Mouse (Mus musculus) small intestine, adult 2 months (tissue): ENCODE results near the gene Prkar2b. TPM values are rescaled to one million over a fixed set of nuclear protein-coding genes. Genes with fewer than 3 reads are reported as not detected.

Experiments used
- H3K27ac ChIP-seq: fragments of 200-500 bp; 2 replicates; pipeline ENCODE4 v1.5.1; 2012; ENCODE audit warnings: low read depth, low read length, control low read depth, inconsistent platforms; ENCODE audit not compliant: insufficient read depth
- H3K27me3 ChIP-seq: fragments of 200-500 bp; 2 replicates; pipeline ENCODE4 v1.6.1; 2012; ENCODE audit warnings: mild to moderate bottlenecking, moderate library complexity, low read length, inconsistent platforms; ENCODE audit not compliant: control insufficient read depth, insufficient read depth
- H3K36me3 ChIP-seq: fragments of 200-500 bp; 2 replicates; pipeline ENCODE4 v1.6.1; 2012; ENCODE audit warnings: mild to moderate bottlenecking, low read length, control low read depth, inconsistent platforms; ENCODE audit not compliant: control insufficient read depth, insufficient read depth
- H3K4me1 ChIP-seq: fragments of 200-500 bp; 2 replicates; pipeline ENCODE4 v1.6.1; 2012; ENCODE audit warnings: low read length, inconsistent platforms, mixed read lengths; ENCODE audit not compliant: control insufficient read depth, insufficient read depth, insufficient read length
- H3K4me3 ChIP-seq: fragments of 200-500 bp; 2 replicates; pipeline ENCODE4 v1.5.1; 2012; ENCODE audit warnings: low read depth, mild to moderate bottlenecking, control low read depth, inconsistent platforms, low read length, moderate library complexity
- CTCF ChIP-seq: fragments of 200-500 bp; IDR thresholded peaks from 2 replicates; pipeline ENCODE4 v1.5.1; 2012; ENCODE audit warnings: low read depth, mild to moderate bottlenecking, control low read depth, inconsistent platforms, low read length, moderate library complexity, mixed read lengths; ENCODE audit not compliant: insufficient replicate concordance, insufficient read length; ENCODE audit errors: extremely low read depth
- POLR2A ChIP-seq: fragments of 200-500 bp; IDR thresholded peaks from 2 replicates; pipeline ENCODE4 v1.6.1; 2012; ENCODE audit warnings: low read depth, mild to moderate bottlenecking, control low read depth, inconsistent platforms, low read length, moderate library complexity
- WGBS: fragments of 180-500 bp; shearing (Covaris S2); methylation state at CpG from one replicate; pipeline ENCODE4 v1.1.7; 2018; 5-methylcytosine and 5-hydroxymethylcytosine counted together
- polyA plus RNA-seq: library from polyadenylated mRNA; depleted of rRNA; stranded (reverse); fragments of >200 nt; gene quantifications from 2 replicates; pipeline ENCODE4 v1.2.3, GENCODE M21; 2012

Gene Prkar2b
- polyA plus RNA-seq, 1 experiment: 1.4 TPM

GRCm38 (mm10) chr12:32059707-32060106, 1.4 kb downstream of the Prkar2b start:
- WGBS: 68% methylated on average over 6 of the region's 6 CpGs
- no peak for TF ChIP-seq CTCF
- no peak for TF ChIP-seq POLR2A
- H3K27me3 ChIP-seq: peaks cover 9% of the 10 kb centered on the region
- H3K4me3 ChIP-seq: no peak overlapping the region
- peaks cover 3% of the 10 kb centered on the region for H3K4me1 ChIP-seq
- no peak overlapping the region for H3K27ac ChIP-seq
- no peaks in the 10 kb centered on the region for H3K36me3 ChIP-seq

DNA sequence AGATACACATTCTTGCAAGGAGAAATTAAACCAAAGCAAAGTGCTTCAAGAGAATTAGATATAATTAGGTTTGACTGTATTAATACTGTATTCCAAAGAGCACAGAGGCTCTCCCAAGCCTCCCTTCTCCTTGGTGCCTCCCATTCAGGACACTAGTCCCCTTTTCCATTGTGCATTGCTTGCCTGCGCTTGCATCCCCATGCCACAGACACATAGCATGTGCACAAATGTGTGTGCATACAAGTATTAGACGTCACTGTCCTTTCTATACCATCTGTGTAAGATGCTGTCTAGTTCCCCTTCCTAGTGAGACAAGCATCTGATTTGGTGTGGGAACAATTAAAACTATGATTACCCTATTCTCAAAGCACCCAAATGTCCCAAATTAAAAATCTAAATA, 2.0 kb downstream of the Prkar2b start:
- WGBS: 84% methylated on average over 2 of the region's 2 CpGs
- Histone ChIP-seq H3K27me3 (peaks cover 9% of the 10 kb centered on the region), H3K27ac (no peak overlapping the region), H3K36me3 (no peaks in the 10 kb centered on the region), H3K4me3 (no peak overlapping the region), H3K4me1 (peaks cover 3% of the 10 kb centered on the region)
- TF ChIP-seq POLR2A (no peak), CTCF (no peak)

GRCm38 (mm10) chr12:32057461-32058199, 3.5 kb downstream of the Prkar2b start:
- peaks cover 3% of the 10 kb centered on the region for H3K4me1 ChIP-seq
- H3K36me3 ChIP-seq: no peaks in the 10 kb centered on the region
- H3K4me3 ChIP-seq: no peak overlapping the region
- H3K27ac ChIP-seq: no peak overlapping the region
- no peak for TF ChIP-seq POLR2A
- TF ChIP-seq CTCF: no peak
- 82% methylated on average over 12 of the region's 12 CpGs for WGBS
- H3K27me3 ChIP-seq: peaks cover 9% of the 10 kb centered on the region

DNA sequence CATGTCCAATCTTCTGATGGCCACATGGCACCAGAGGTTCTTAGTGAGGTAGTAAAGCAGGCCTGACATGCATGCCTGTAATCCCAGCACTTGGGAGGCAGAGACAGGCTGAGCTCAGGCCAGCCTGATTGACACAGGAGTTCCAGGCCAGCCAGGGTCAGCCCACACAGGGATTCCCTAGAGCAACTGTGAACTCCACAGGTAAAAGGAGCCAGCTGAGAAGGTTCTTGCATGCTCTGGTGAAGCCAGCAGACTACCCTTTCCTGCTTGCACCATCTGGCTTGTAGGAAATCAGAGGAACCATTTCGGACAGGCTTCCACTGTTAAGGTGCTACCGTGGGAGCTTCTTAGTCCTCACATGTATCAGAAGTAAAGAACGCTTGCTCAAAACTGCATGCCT, 5.3 kb downstream of the Prkar2b start:
- TF ChIP-seq CTCF (no peak), POLR2A (no peak)
- 98% methylated on average over 3 of the region's 3 CpGs for WGBS

DNA sequence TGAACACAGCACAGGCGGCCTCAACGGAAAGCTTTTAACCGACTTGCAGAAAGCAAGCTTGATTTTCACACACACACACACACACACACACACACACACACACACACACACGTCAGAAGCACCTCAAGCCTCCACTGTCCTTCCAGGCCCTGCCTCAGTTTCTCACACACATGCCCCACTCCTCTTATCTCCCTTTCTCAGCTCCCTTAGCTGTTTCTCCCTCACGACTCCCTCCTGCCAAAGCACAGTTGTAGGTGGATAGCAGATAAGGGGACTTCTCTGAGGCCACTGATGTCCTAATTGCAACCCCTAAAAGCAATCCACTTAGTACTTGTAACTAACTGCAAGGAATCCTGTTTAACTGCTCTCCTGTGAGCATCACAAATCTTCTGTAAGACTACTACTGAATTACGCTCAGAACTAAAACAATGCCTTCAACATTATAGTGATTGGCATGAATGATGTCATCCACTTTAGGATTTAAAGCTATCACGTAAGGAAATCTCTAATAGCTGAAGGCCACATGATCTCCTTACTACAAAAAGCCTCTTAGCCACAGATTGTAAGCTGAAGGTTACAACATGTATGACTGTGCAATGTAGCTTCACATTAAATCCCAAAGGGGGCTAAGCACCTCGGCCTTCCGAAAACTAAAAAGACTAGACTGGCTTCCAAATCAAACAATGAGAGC, 6.5 kb downstream of the Prkar2b start:
- Histone ChIP-seq H3K36me3 (no peaks in the 10 kb centered on the region), H3K4me3 (no peak overlapping the region), H3K27me3 (peaks cover under 1% of the 10 kb centered on the region), H3K4me1 (no peaks in the 10 kb centered on the region), H3K27ac (no peak overlapping the region)
- WGBS: 73% methylated on average over 9 of the region's 9 CpGs
- TF ChIP-seq CTCF: no peak

More for the DNA sequence above, 5.3 kb downstream of the Prkar2b start:
- Histone ChIP-seq H3K4me3 (no peak overlapping the region), H3K27me3 (peaks cover 9% of the 10 kb centered on the region), H3K36me3 (no peaks in the 10 kb centered on the region), H3K27ac (no peak overlapping the region), H3K4me1 (peaks cover 3% of the 10 kb centered on the region; the same call in 1 of the 2 replicates)

GRCm38 (mm10) chr12:32053637-32054366, 7.3 kb downstream of the Prkar2b start:
- Histone ChIP-seq H3K27me3 (no peaks in the 10 kb centered on the region; the same call in 1 of the 2 replicates), H3K36me3 (no peaks in the 10 kb centered on the region), H3K27ac (no peak overlapping the region), H3K4me1 (no peaks in the 10 kb centered on the region), H3K4me3 (no peak overlapping the region)
- TF ChIP-seq POLR2A (no peak), CTCF (no peak)
- 69% methylated on average over 11 of the region's 11 CpGs for WGBS

- WGBS: 78% methylated on average over 4 of the region's 4 CpGs
- TF ChIP-seq POLR2A (no peak), CTCF (no peak)
- no peak overlapping the region for H3K4me3 ChIP-seq
- no peak overlapping the region for H3K27ac ChIP-seq
- no peaks in the 10 kb centered on the region for H3K36me3 ChIP-seq
- no peaks in the 10 kb centered on the region; the same call in 1 of the 2 replicates for H3K27me3 ChIP-seq
- H3K4me1 ChIP-seq: no peaks in the 10 kb centered on the region
Measured at GRCm38 (mm10) chr12:32052882-32053281, 8.2 kb downstream of the Prkar2b start.
